Mouse (Mus musculus): ENCODE results near the gene Grik3. TPM values are rescaled to one million over a fixed set of nuclear protein-coding genes. Genes with fewer than 3 reads are reported as not detected.
"Not testable (repeated sequence)": the region's sequence is repeated elsewhere in the genome, so short reads cannot be mapped to it uniquely, and the experiment has no call there.

Grik3 gene
- polyA plus RNA-seq, 1 experiment, result not detected

DNA sequence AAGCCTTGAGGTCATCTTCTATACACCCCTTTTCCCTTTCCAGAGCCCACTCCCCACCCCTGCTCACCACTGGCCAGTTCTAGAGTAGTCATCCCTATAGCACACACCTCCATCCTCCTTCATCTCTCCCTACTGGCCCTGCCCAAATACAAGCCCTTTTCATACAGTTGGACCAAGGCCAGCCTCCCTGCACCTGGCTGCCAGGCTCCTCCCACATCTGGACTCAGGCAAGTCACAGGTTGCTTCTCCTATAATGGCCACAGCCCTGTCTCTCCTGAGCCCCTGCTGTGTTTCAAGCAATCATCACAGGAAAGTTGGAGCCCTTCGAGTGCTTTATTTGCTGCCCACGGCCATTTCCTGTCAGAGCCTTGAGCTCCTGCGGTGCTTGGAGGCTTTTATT is 110.8 kb downstream of the Grik3 start:
- H3K79me2 ChIP-seq (ENCODE audit: control insufficient read depth, insufficient read depth), result no peaks in the 10 kb centered on the region

DNA sequence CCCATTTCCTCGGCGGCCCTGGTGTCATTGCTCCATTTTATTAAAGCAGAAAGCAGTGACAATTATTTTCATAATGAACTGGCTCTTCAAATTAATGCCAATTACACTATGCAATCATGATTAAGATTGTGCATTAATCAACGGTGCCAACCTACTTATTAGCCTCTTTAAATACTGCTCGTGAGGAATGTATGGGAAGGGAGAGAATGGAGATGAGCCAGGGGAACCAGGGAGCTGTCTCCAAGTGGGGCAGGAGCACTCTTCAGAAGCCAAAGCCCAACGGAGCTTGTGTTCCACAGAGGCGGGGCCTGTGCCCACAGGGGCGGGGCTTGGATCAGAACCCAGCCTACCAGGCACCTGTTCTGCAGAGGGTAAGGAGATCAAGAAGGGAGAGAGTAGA is 114.0 kb downstream of the Grik3 start:
- TF ChIP-seq MYOG (IDR thresholded peaks at IDR 0.05; ENCODE audit: control insufficient read depth in 1 of 3, insufficient read depth in 1 of 3, insufficient read length in 2 of 3, low read depth in 2 of 3), result no peak
- TF ChIP-seq E2F4 (IDR thresholded peaks at IDR 0.05; ENCODE audit: insufficient read depth), result no peak
- TF ChIP-seq TCF12 (IDR thresholded peaks at IDR 0.05; ENCODE audit: insufficient read depth, poor library complexity, severe bottlenecking), result no peak
- TF ChIP-seq USF1 (IDR thresholded peaks at IDR 0.05; ENCODE audit: low read depth), result no peak
- TF ChIP-seq POLR2AphosphoS2 (IDR thresholded peaks at IDR 0.05; ENCODE audit: insufficient read length, low read depth), result no peak
- TF ChIP-seq POLR2A (IDR thresholded peaks at IDR 0.05; ENCODE audit: insufficient read length, low read depth), result no peak
- no peak for TF ChIP-seq MYOD1 (IDR thresholded peaks at IDR 0.05; ENCODE audit: control insufficient read depth in 1 of 3, insufficient read length in 2 of 3, low read depth in 2 of 3)
- H3K36me3 ChIP-seq (ENCODE audit: control insufficient read depth, insufficient read depth), result no peaks in the 10 kb centered on the region

More for the DNA sequence above, 110.8 kb downstream of the Grik3 start:
- H3K36me3 ChIP-seq (ENCODE audit: control insufficient read depth, insufficient read depth), result no peaks in the 10 kb centered on the region
- no peak overlapping the region for H3ac ChIP-seq (ENCODE audit: control insufficient read depth, insufficient read length)
- TF ChIP-seq USF1 (IDR thresholded peaks at IDR 0.05; ENCODE audit: low read depth), result no peak
- TF ChIP-seq TCF12 (IDR thresholded peaks at IDR 0.05; ENCODE audit: insufficient read depth, poor library complexity, severe bottlenecking), result no peak
- no peak for TF ChIP-seq POLR2AphosphoS2 (IDR thresholded peaks at IDR 0.05; ENCODE audit: insufficient read length, low read depth)
- no peak for TF ChIP-seq E2F4 (IDR thresholded peaks at IDR 0.05; ENCODE audit: insufficient read depth)
- no peak for TF ChIP-seq REST (IDR thresholded peaks at IDR 0.05; ENCODE audit: insufficient read depth, insufficient read length)
- TF ChIP-seq MYOD1 (IDR thresholded peaks at IDR 0.05; ENCODE audit: control insufficient read depth in 1 of 3, insufficient read length in 2 of 3, low read depth in 2 of 3), result no peak
- no peak for TF ChIP-seq POLR2A (IDR thresholded peaks at IDR 0.05; ENCODE audit: insufficient read length, low read depth)
- no peak for TF ChIP-seq MYOG (IDR thresholded peaks at IDR 0.05; ENCODE audit: control insufficient read depth in 1 of 3, insufficient read depth in 1 of 3, insufficient read length in 2 of 3, low read depth in 2 of 3)
- no peak for TF ChIP-seq TCF3 (IDR thresholded peaks at IDR 0.05; ENCODE audit: insufficient read length, low read depth)
- TF ChIP-seq CEBPB (IDR thresholded peaks at IDR 0.05; ENCODE audit: insufficient read depth, poor library complexity, severe bottlenecking), result no peak
- TF ChIP-seq MAX (IDR thresholded peaks at IDR 0.05; ENCODE audit: low read depth), result no peak
- TF ChIP-seq SRF (IDR thresholded peaks at IDR 0.05; ENCODE audit: control insufficient read depth, insufficient read length, low read depth), result no peak
- no peak overlapping the region for H3K4me3 ChIP-seq
- no peak overlapping the region for H3K4me2 ChIP-seq (ENCODE audit: low read depth)
- no peaks in the 10 kb centered on the region for H3K27me3 ChIP-seq (ENCODE audit: control insufficient read depth, insufficient read depth, insufficient read length)

DNA sequence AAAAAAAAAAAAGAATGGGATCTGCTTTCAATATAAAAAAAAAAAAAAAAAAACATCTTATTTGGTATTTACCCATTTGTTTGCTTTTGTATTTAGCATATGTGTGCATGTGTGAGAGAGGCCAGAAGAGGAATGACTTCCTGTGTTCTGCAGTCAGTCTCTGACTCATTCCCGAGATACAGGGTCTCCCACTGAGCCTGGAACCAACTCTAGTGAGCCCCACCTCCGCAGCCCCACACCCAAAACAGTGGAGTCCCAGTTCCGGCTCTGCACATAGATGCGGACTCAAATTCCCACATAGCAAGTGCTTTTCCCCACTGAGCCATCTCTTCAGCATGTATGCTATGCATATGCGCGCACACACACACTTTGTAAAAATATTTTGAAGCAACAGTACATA is 115.6 kb downstream of the Grik3 start:
- no peak overlapping the region for H3K4me3 ChIP-seq
- H3K4me2 ChIP-seq (ENCODE audit: low read depth), result no peak overlapping the region
- TF ChIP-seq USF1 (IDR thresholded peaks at IDR 0.05; ENCODE audit: low read depth), result no peak
- no peak for TF ChIP-seq POLR2A (IDR thresholded peaks at IDR 0.05; ENCODE audit: insufficient read length, low read depth)
- TF ChIP-seq TCF12 (IDR thresholded peaks at IDR 0.05; ENCODE audit: insufficient read depth, poor library complexity, severe bottlenecking), result no peak
- no peak for TF ChIP-seq MYOG (IDR thresholded peaks at IDR 0.05; ENCODE audit: control insufficient read depth in 1 of 3, insufficient read depth in 1 of 3, insufficient read length in 2 of 3, low read depth in 2 of 3)
- TF ChIP-seq SRF (IDR thresholded peaks at IDR 0.05; ENCODE audit: control insufficient read depth, insufficient read length, low read depth), result no peak
- TF ChIP-seq MYOD1 (IDR thresholded peaks at IDR 0.05; ENCODE audit: control insufficient read depth in 1 of 3, insufficient read length in 2 of 3, low read depth in 2 of 3), result no peak
- TF ChIP-seq TCF3 (IDR thresholded peaks at IDR 0.05; ENCODE audit: insufficient read length, low read depth), result no peak
- no peak for TF ChIP-seq POLR2AphosphoS2 (IDR thresholded peaks at IDR 0.05; ENCODE audit: insufficient read length, low read depth)
- TF ChIP-seq E2F4 (IDR thresholded peaks at IDR 0.05; ENCODE audit: insufficient read depth), result no peak
- no peak for TF ChIP-seq MAX (IDR thresholded peaks at IDR 0.05; ENCODE audit: low read depth)
- H3K27me3 ChIP-seq (ENCODE audit: control insufficient read depth, insufficient read depth, insufficient read length), result no peaks in the 10 kb centered on the region
- no peaks in the 10 kb centered on the region for H3K36me3 ChIP-seq (ENCODE audit: control insufficient read depth, insufficient read depth)
- H3ac ChIP-seq (ENCODE audit: control insufficient read depth, insufficient read length), result no peak overlapping the region
- no peaks in the 10 kb centered on the region for H3K79me2 ChIP-seq (ENCODE audit: control insufficient read depth, insufficient read depth)

More for the DNA sequence above, 114.0 kb downstream of the Grik3 start:
- H3K79me2 ChIP-seq (ENCODE audit: control insufficient read depth, insufficient read depth), result no peaks in the 10 kb centered on the region
- H3ac ChIP-seq (ENCODE audit: control insufficient read depth, insufficient read length), result no peak overlapping the region
- no peaks in the 10 kb centered on the region for H3K27me3 ChIP-seq (ENCODE audit: control insufficient read depth, insufficient read depth, insufficient read length)
- no peak overlapping the region for H3K4me3 ChIP-seq
- H3K4me2 ChIP-seq (ENCODE audit: low read depth), result no peak overlapping the region

DNA sequence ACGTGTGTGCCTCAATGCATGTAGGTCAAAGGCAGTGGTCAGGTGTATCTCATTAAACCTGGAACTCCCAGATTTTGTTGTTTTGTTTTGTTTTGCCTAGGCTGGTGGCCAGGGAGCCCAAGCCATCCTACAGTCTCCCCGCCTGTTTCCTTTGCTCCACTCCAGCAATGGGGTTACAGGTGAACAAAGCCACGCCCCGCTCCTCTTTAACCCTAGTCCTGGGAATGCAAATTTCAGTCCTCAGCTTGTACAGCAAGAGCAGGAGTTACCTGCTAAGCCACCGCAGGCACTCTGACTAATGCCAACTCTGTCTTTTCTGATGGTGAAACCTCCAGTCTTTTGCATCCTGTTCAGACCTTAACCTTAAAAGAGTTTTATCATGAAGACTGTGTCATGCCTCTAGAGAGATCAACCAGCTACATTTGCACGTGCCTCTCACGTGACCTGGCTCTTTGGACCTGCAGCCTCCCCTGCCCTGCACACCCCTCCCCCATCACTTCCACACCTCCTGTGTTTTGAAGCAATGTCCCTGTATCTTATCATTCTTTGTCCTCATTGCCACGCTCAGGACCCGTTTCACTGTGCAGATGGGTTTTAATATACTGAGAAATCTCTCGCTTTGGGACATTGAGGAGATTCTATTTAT is 117.0 kb downstream of the Grik3 start:
- no peak overlapping the region for H3K4me2 ChIP-seq (ENCODE audit: low read depth)
- no peak overlapping the region for H3K4me3 ChIP-seq
- no peaks in the 10 kb centered on the region for H3K36me3 ChIP-seq (ENCODE audit: control insufficient read depth, insufficient read depth)
- no peak overlapping the region for H3ac ChIP-seq (ENCODE audit: control insufficient read depth, insufficient read length)
- TF ChIP-seq REST (IDR thresholded peaks at IDR 0.05; ENCODE audit: insufficient read depth, insufficient read length) (no peak), CEBPB (IDR thresholded peaks at IDR 0.05; ENCODE audit: insufficient read depth, poor library complexity, severe bottlenecking) (no peak), MYOD1 (IDR thresholded peaks at IDR 0.05; ENCODE audit: control insufficient read depth in 1 of 3, insufficient read length in 2 of 3, low read depth in 2 of 3) (no peak)
- no peaks in the 10 kb centered on the region for H3K27me3 ChIP-seq (ENCODE audit: control insufficient read depth, insufficient read depth, insufficient read length)
- H3K79me2 ChIP-seq (ENCODE audit: control insufficient read depth, insufficient read depth), result no peaks in the 10 kb centered on the region

DNA sequence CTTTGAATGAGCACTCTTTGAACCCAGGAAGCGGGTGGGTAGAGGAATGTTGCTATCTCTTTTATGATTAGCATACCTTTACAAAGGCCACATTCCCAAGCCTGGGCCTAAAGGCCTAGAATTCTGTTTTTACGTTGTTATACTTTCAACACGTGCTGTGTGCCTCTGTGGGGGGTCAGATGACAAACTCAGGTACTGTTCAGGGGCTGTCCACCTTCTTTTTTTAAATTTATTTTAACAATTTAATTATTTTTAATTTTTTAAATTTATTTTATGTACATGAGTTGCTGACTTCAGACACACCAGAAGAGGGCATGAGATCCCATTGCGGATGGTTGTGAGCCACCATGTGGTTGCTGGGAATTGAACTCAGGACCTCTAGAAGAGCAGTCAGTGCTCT is 118.4 kb downstream of the Grik3 start:
- not testable (repeated sequence) for H3K79me2 ChIP-seq (ENCODE audit: control insufficient read depth, insufficient read depth); H3K36me3 ChIP-seq (ENCODE audit: control insufficient read depth, insufficient read depth); H3K4me2 ChIP-seq (ENCODE audit: low read depth); H3K4me3 ChIP-seq; H3ac ChIP-seq (ENCODE audit: control insufficient read depth, insufficient read length); H3K27me3 ChIP-seq (ENCODE audit: control insufficient read depth, insufficient read depth, insufficient read length)
